Comparison of ENCODE assay signal across 11 mouse cellular contexts in genomic region chr6:131385469-131385868, GRCm38 (mm10). TPM values are rescaled to one million over a fixed set of nuclear protein-coding genes. Genes with fewer than 3 reads are reported as not detected.
A peak's percentile ranks its signal among the peaks of the same experiment; 100 is the strongest.
DNase-seq lines count a peak whose midpoint lies in the region; ATAC-seq and TF ChIP-seq lines count a peak whose summit lies in the region.
"Had no signal": no experiment of that assay in that cellular context is flagged by ENCODE, and none has a peak within 500 bp of the region (broad histone marks: within the 10 kb centered on the region; RNA-seq: fewer than 3 reads in every experiment).

No protein-coding gene starts in this region.

- ATAC-seq in kidney, embryonic 16.5 days (ENCODE audit: low FRiP score, low TSS enrichment) = no peak
- ATAC-seq in G1E (ENCODE audit: extremely low read depth, insufficient number of reproducible peaks, low FRiP score, poor library complexity, severe bottlenecking) = no peak
- ATAC-seq: inflammation-experienced regulatory T-cells, adult 6 months had no signal

- DNase-seq in gastrocnemius, adult 18-20 months (ENCODE audit: low spot score) = peak; percentile 66
- DNase-seq in gastrocnemius, postnatal 25 days = no peak
- DNase-seq in kidney, postnatal 14 days = no peak
- no peak for DNase-seq in G1E (ENCODE audit: low spot score)
- peak; percentile 16 for DNase-seq in lung, postnatal 25 days (ENCODE audit: low spot score)
- no peak for DNase-seq in cerebellum, adult 9-11 months
- no peak for DNase-seq in layer of hippocampus, adult 2 months (ENCODE audit: low spot score in 2 of 2)
- DNase-seq: gastrocnemius, postnatal 36 days had no signal

- no peak overlapping the region for H3K27ac ChIP-seq in kidney, embryonic 16.5 days (ENCODE audit: low read length)
- no peak overlapping the region for H3K27ac ChIP-seq in layer of hippocampus, adult 2 months
- H3K27ac ChIP-seq: left cerebral cortex, adult 2 months had no signal

- peaks cover 2% of the 10 kb centered on the region; the same call in 1 of the 2 replicates for H3K36me3 ChIP-seq in kidney, embryonic 16.5 days (ENCODE audit: insufficient read depth, low read length)
- H3K36me3 ChIP-seq in G1E (replicated peaks) = peaks cover 48% of the 10 kb centered on the region

- H3K4me3 ChIP-seq in kidney, embryonic 16.5 days (ENCODE audit: low read length) = no peak overlapping the region
- peak overlapping the region; percentile 91 for H3K4me3 ChIP-seq in G1E (ENCODE audit: low read depth, low read length)
- H3K4me3 ChIP-seq in layer of hippocampus, adult 2 months = no peak overlapping the region
- H3K4me3 ChIP-seq: left cerebral cortex, adult 2 months had no signal

- H3K4me2 ChIP-seq in kidney, embryonic 16.5 days (replicated peaks; ENCODE audit: low read depth, low read length) = peak overlapping the region; percentile 29

- H3K9me3 ChIP-seq in kidney, embryonic 16.5 days (ENCODE audit: low read length) = no peaks in the 10 kb centered on the region
- no peaks in the 10 kb centered on the region for H3K9me3 ChIP-seq in G1E (replicated peaks)

- no peak for TF ChIP-seq CTCF in G1E (IDR thresholded peaks at IDR 0.05; ENCODE audit: low read depth, low read length)
- TF ChIP-seq CTCF in layer of hippocampus, adult 2 months (conservative IDR thresholded peaks at IDR 0.05) = no peak

- H3K9ac ChIP-seq in kidney, embryonic 16.5 days (replicated peaks; ENCODE audit: low read length) = no peak overlapping the region

- no peaks in the 10 kb centered on the region for H3K27me3 ChIP-seq in kidney, embryonic 16.5 days (ENCODE audit: insufficient read depth, low read length)
- H3K27me3 ChIP-seq in G1E (ENCODE audit: insufficient read depth, low read length) = no peaks in the 10 kb centered on the region

- WGBS in kidney, embryonic 16.5 days = 53% methylated on average over 1 of the region's 1 CpGs

- H3K4me1 ChIP-seq in kidney, embryonic 16.5 days (ENCODE audit: insufficient read depth, low read length) = peaks cover 65% of the 10 kb centered on the region
- peaks cover 53% of the 10 kb centered on the region for H3K4me1 ChIP-seq in G1E (ENCODE audit: insufficient read depth, low read depth, low read length)

RNA-seq across cellular contexts. Expression of gene Ybx3, which starts 2.8 kb away (rescaled TPM):
- 1,000 to 10,000 TPM; 2,006 to 2,015 TPM for total RNA-seq in gastrocnemius, adult 18-20 months (2021)
- 1,000 to 10,000 TPM; 1,052 to 1,458 TPM for total RNA-seq in gastrocnemius, postnatal 25 days (2021)
- polyA plus RNA-seq in kidney, embryonic 16.5 days (2015; fragmentation: Nextera tagmentation; extraction: Ambion mirVana) = 32.2 and 35.9 TPM in 2 replicates
- total RNA-seq in G1E (2014; fragmentation: Nextera tagmentation) (1,065 and 1,295 TPM in 2 replicates), G1E (2017) (308 and 391 TPM in 2 replicates)
- polyA plus RNA-seq in G1E (2012) = 1,477 and 1,552 TPM in 2 replicates
- total RNA-seq in layer of hippocampus, adult 2 months (2021) = 10 to 100 TPM; 36.7 to 44.6 TPM

RNA-seq across cellular contexts. Expression of gene Styk1, which starts 32.1 kb away (rescaled TPM):
- total RNA-seq in gastrocnemius, adult 18-20 months (2021) = under 1 TPM; 0.64 to 0.71 TPM
- total RNA-seq in gastrocnemius, postnatal 25 days (2021) = under 1 TPM; 0.83 to 0.84 TPM
- polyA plus RNA-seq in kidney, embryonic 16.5 days (2015; fragmentation: Nextera tagmentation; extraction: Ambion mirVana) = 3.5 and 4.4 TPM in 2 replicates
- total RNA-seq in G1E (2014; fragmentation: Nextera tagmentation) = 0.23 TPM in 1 of 2 replicates, not detected in the other
- total RNA-seq in G1E (2017) = 0.27 and 0.35 TPM in 2 replicates
- polyA plus RNA-seq in G1E (2012) = not detected in 2 replicates
- under 1 TPM; 0.52 to 0.67 TPM for total RNA-seq in layer of hippocampus, adult 2 months (2021)
- polyA plus RNA-seq: inflammation-experienced regulatory T-cells, adult 6 months had no signal

Comparison
In these comparisons a context has a peak if more than half of its experiments do, and no peak if none do; other contexts are left out.
1. DNase-seq: peak in gastrocnemius, adult 18-20 months (single experiment) and lung, postnatal 25 days (single experiment); none in gastrocnemius, postnatal 25 days (single experiment), kidney, postnatal 14 days (single experiment), G1E (single experiment), cerebellum, adult 9-11 months (single experiment) and layer of hippocampus, adult 2 months (0 of 2).
2. RNA of gene Ybx3, which starts 2.8 kb away (total RNA-seq): 2,006 to 2,015 TPM in gastrocnemius, adult 18-20 months, 1,052 to 1,458 TPM in gastrocnemius, postnatal 25 days and 308 to 1,295 TPM in G1E; 36.7 to 44.6 TPM in layer of hippocampus, adult 2 months; every median in the first group is over 4 times any median in the second.